Mouse (Mus musculus) midbrain, embryonic 14.5 days (tissue): ENCODE data around the gene Gm26897. TPM values are rescaled to one million over a fixed set of nuclear protein-coding genes. Genes with fewer than 3 reads are reported as not detected.

ENCODE experiments used
- ATAC-seq: fragments of 200-750 bp; cut with Nextera tagmentation; 2 replicates; pipeline ENCODE4 v1.8.0; 2017; ENCODE audit warnings: moderate number of reproducible peaks, moderate library complexity; ENCODE audit not compliant: low FRiP score, low TSS enrichment
- DNase-seq: peaks from one replicate; pipeline ENCODE4 v3.0.0-alpha.2; 2015
- H3K27ac ChIP-seq: fragments of 300-500 bp; sonication (generic); replicated peaks from 2 replicates; pipeline ENCODE4 v1.5.1; 2014; ENCODE audit warnings: mild to moderate bottlenecking, low read depth, low read length, moderate library complexity
- H3K27me3 ChIP-seq: fragments of 300-500 bp; sonication (generic); 2 replicates; pipeline ENCODE4 v1.6.1; 2014; ENCODE audit warnings: low read length, control low read depth, mixed read lengths; ENCODE audit not compliant: control insufficient read depth, insufficient read depth
- H3K36me3 ChIP-seq: fragments of 300-500 bp; sonication (generic); 2 replicates; pipeline ENCODE4 v1.6.1; 2014; ENCODE audit warnings: low read length, control low read depth; ENCODE audit not compliant: control insufficient read depth, insufficient read depth
- H3K4me1 ChIP-seq: fragments of 300-500 bp; sonication (generic); 2 replicates; pipeline ENCODE4 v1.6.1; 2014; ENCODE audit warnings: mild to moderate bottlenecking, antibody characterized with exemption, low read length, control low read depth; ENCODE audit not compliant: control insufficient read depth, insufficient read depth
- H3K4me2 ChIP-seq: fragments of 300-500 bp; sonication (generic); 2 replicates; pipeline ENCODE4 v1.6.1; 2014; ENCODE audit warnings: mild to moderate bottlenecking, low read length, moderate library complexity
- H3K4me3 ChIP-seq: fragments of 300-500 bp; sonication (generic); replicated peaks from 2 replicates; pipeline ENCODE4 v1.5.1; 2014; ENCODE audit warnings: low read depth, low read length
- H3K9ac ChIP-seq: fragments of 300-500 bp; sonication (generic); replicated peaks from 2 replicates; pipeline ENCODE4 v1.6.1; 2014; ENCODE audit warnings: mild to moderate bottlenecking, low read length, moderate library complexity
- H3K9me3 ChIP-seq: fragments of 300-500 bp; sonication (generic); 2 replicates; pipeline ENCODE4 v1.6.1; 2016; ENCODE audit warnings: low read length, control low read depth, mixed read lengths; ENCODE audit not compliant: control insufficient read depth
- WGBS: fragments of 180-500 bp; shearing (Covaris S2); extraction: QIAGEN DNeasy Blood & Tissue Kit; methylation state at CpG from one replicate; pipeline ENCODE4 v1.1.7; 2014; 5-methylcytosine and 5-hydroxymethylcytosine counted together
- polyA plus RNA-seq: library from polyadenylated mRNA; unstranded; fragments of >200 nt; fragmentation: Nextera tagmentation; extraction: Ambion mirVana; gene quantifications from 2 replicates; pipeline ENCODE4 v1.2.1, GENCODE M21; 2014

Gene Gm26897
- polyA plus RNA-seq, 1 experiment from 2014 or later: not detected

- Histone ChIP-seq H3K4me2 (no peak overlapping the region), H3K36me3 (no peaks in the 10 kb centered on the region), H3K4me1 (peaks cover 27% of the 10 kb centered on the region), H3K27ac (peak overlapping the region; percentile 82), H3K9ac (no peak overlapping the region), H3K9me3 (no peaks in the 10 kb centered on the region), H3K27me3 (no peaks in the 10 kb centered on the region), H3K4me3 (no peak overlapping the region)
- 37% methylated on average over 5 of the region's 5 CpGs for WGBS
- peak; percentile 74 for DNase-seq
- 0 out of 2 replicates have a peak, but pooled peaks have one; percentile 46 for ATAC-seq
These were observed 39.6 kb downstream of the Gm26897 start for GRCm38 (mm10) chr5:111773407-111773733.

- H3K27ac ChIP-seq: no peak overlapping the region
- 84% methylated on average over 6 of the region's 6 CpGs for WGBS
- no peaks in the 10 kb centered on the region for H3K9me3 ChIP-seq
- H3K36me3 ChIP-seq: no peaks in the 10 kb centered on the region
- no peaks in the 10 kb centered on the region for H3K27me3 ChIP-seq
- H3K9ac ChIP-seq: no peak overlapping the region
- DNase-seq (no peak), ATAC-seq (no peak)
- peaks cover 18% of the 10 kb centered on the region for H3K4me1 ChIP-seq
- H3K4me2 ChIP-seq: no peak overlapping the region
- no peak overlapping the region for H3K4me3 ChIP-seq
These were observed 42.5 kb downstream of the Gm26897 start for GRCm38 (mm10) chr5:111776246-111776645.

GRCm38 (mm10) chr5:111778093-111778492 is 44.4 kb downstream of the Gm26897 start:
- Histone ChIP-seq H3K27me3 (no peaks in the 10 kb centered on the region), H3K27ac (no peak overlapping the region), H3K4me1 (peaks cover 6% of the 10 kb centered on the region), H3K9me3 (no peaks in the 10 kb centered on the region), H3K4me3 (no peak overlapping the region), H3K4me2 (no peak overlapping the region), H3K36me3 (no peaks in the 10 kb centered on the region), H3K9ac (no peak overlapping the region)
- WGBS: 68% methylated on average over 5 of the region's 5 CpGs
- ATAC-seq: no peak
- DNase-seq: peak; percentile 65

- no peak for ATAC-seq
- 92% methylated on average over 10 of the region's 10 CpGs for WGBS
- no peak overlapping the region for H3K27ac ChIP-seq
- H3K4me2 ChIP-seq: no peak overlapping the region
- no peaks in the 10 kb centered on the region for H3K9me3 ChIP-seq
- no peaks in the 10 kb centered on the region for H3K27me3 ChIP-seq
- H3K4me3 ChIP-seq: no peak overlapping the region
- H3K9ac ChIP-seq: no peak overlapping the region
- no peak for DNase-seq
- H3K4me1 ChIP-seq: no peaks in the 10 kb centered on the region
- no peaks in the 10 kb centered on the region for H3K36me3 ChIP-seq
These were observed 46.2 kb downstream of the Gm26897 start for GRCm38 (mm10) chr5:111779776-111780485.
